7 mouse cellular contexts compared by ENCODE assay signal in the genomic region with DNA sequence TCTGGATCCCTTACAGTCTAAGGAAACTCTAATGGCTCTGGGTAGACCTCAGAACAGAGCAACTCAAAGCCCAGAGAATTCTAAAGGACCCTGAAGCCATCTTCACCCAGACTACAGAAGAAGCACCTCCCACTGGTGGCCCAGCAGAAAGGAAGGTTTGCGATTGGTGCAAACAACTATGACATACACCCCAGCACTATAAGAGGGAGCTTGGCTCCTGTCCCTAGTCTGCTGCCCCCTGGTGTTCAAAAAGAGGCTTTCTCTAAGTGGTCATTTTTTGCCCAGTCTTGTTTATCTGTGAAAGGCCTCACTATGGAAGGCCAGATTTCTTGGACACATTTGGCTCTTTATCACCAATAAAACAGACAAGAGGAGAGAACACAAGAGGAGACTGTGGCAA.
DNase-seq lines count a peak whose midpoint lies in the region; ATAC-seq and TF ChIP-seq lines count a peak whose summit lies in the region.

No protein-coding gene starts in this region.

- no peaks in the 10 kb centered on the region; the same call in 1 of the 2 replicates for H3K4me1 ChIP-seq in E14TG2a.4 (replicated peaks; ENCODE audit: low read depth, low read length)
- H3K4me1 ChIP-seq in lung, embryonic 14.5 days (ENCODE audit: insufficient read depth), result no peaks in the 10 kb centered on the region

- intact Hi-C loops in heart, postnatal 14 days (cut with DNase I), result loop anchor here (10.0 kb wide), 1 partner anchor 410 kb away; no protein-coding TSS in a partner anchor

- 0 out of 2 replicates have a peak, but pooled peaks cover 3% of the 10 kb centered on the region for H3K27me3 ChIP-seq in E14TG2a.4 (ENCODE audit: insufficient read depth, low read length)
- no peaks in the 10 kb centered on the region for H3K27me3 ChIP-seq in lung, embryonic 14.5 days (ENCODE audit: insufficient read depth, low read length)

- peak; percentile 74 for TF ChIP-seq CTCF in E14TG2a.4 (conservative IDR thresholded peaks at IDR 0.05; ENCODE audit: low read length)
- peak; percentile 85 for TF ChIP-seq CTCF in lung, embryonic 14.5 days (IDR thresholded peaks at IDR 0.05; ENCODE audit: low read depth)

- no peak overlapping the region for H3K27ac ChIP-seq in lung, embryonic 14.5 days (ENCODE audit: low read depth)

- peak; percentile 67 for ATAC-seq in lung, embryonic 14.5 days (ENCODE audit: insufficient read depth)

- H3K9ac ChIP-seq in lung, embryonic 14.5 days, result no peak overlapping the region

- WGBS in lung, embryonic 14.5 days, result 38% methylated on average over 1 of the region's 1 CpGs

- no peaks in the 10 kb centered on the region for H3K9me3 ChIP-seq in E14TG2a.4 (ENCODE audit: low read length)
- no peaks in the 10 kb centered on the region for H3K9me3 ChIP-seq in lung, embryonic 14.5 days (ENCODE audit: low read depth, low read length)

- DNase-seq in adipocyte (ENCODE audit: low spot score), result peak; percentile 83
- peak; percentile 87 for DNase-seq in embryo, embryonic 10.5 days (ENCODE audit: low spot score)
- DNase-seq in heart, postnatal 14 days, result peak; percentile 37 to 72
- peak; percentile 56 for DNase-seq in layer of hippocampus, adult 11-12 months (ENCODE audit: low spot score)
- peak; percentile 87 for DNase-seq in lung, embryonic 14.5 days
- DNase-seq in retina, adult 2 months (ENCODE audit: low read depth, low spot score), result peak; percentile 32

- no peak overlapping the region for H3K4me3 ChIP-seq in E14TG2a.4 (replicated peaks; ENCODE audit: low read length)
- H3K4me3 ChIP-seq in lung, embryonic 14.5 days (ENCODE audit: low read depth, low read length), result no peak overlapping the region

- H3K4me2 ChIP-seq in lung, embryonic 14.5 days, result no peak overlapping the region

- no peaks in the 10 kb centered on the region for H3K36me3 ChIP-seq in E14TG2a.4 (ENCODE audit: insufficient read depth, low read length)
- peaks cover 99% of the 10 kb centered on the region for H3K36me3 ChIP-seq in lung, embryonic 14.5 days (ENCODE audit: insufficient read depth)

Comparison
In these comparisons a context has a peak if more than half of its experiments do, and no peak if none do; other contexts are left out.
1. DNase-seq: peak in every context shown above with its lines; median percentile 87 in embryo, embryonic 10.5 days; 87 in lung, embryonic 14.5 days; 83 in adipocyte; 56 in layer of hippocampus, adult 11-12 months; 54 in heart, postnatal 14 days; 32 in retina, adult 2 months.